Mouse (Mus musculus): ENCODE measurements at regions not wholly inside any gene's neighbourhood (a gene's known extent, or its start where the extent isn't known, plus 50 kb on each side); places are given as distances from the start of the nearest gene placed in this dataset.

DNA sequence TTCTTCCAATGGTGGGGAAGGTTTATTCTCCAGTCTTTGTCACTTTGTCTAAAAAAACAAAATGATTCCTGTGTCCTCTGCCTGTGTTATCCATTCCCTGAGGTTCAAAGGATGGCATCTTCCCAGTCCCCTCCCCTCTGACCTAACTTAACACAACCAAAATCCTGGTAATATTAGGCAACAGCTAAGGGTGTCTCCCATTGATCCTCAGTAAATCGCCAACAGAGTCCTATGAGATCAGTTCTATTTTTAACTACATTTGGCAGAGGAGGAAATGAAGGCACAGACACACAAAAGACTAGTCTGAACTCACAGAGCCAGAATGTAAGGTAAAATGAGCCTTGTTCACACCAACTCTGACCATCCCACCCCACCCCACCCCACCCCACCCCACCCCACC lies 228.8 kb downstream of the Sp3 start:
- DNase-seq (ENCODE audit: low spot score in 2 of 2), result no peak

DNA sequence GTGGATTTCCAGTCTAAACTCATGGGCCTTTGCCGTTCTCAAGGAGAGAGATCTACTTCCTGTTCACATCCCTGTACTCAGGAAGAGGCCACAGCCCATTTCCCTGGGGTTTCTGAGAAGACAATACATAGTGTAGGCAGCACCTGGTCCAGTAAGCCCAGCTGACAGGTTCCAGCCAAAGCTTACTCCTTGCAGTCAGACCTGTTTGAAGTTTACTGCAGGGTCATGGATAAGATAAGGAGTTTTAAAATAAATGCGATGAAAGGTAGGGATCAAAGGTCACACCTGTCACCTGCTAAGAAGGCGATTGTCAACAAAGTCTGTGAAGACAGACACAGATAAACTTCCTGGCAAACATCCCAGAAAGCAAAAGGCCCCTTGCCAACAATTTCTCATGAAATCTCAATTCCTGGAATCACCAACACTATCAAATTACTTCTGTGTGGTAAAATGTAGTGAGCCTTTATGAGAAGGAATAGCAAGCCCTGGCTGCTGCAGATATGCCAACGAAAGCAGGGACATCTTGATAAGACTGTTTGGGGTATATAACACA lies 227.5 kb downstream of the Sp3 start:
- no peak for DNase-seq (ENCODE audit: low spot score in 2 of 2)

DNA sequence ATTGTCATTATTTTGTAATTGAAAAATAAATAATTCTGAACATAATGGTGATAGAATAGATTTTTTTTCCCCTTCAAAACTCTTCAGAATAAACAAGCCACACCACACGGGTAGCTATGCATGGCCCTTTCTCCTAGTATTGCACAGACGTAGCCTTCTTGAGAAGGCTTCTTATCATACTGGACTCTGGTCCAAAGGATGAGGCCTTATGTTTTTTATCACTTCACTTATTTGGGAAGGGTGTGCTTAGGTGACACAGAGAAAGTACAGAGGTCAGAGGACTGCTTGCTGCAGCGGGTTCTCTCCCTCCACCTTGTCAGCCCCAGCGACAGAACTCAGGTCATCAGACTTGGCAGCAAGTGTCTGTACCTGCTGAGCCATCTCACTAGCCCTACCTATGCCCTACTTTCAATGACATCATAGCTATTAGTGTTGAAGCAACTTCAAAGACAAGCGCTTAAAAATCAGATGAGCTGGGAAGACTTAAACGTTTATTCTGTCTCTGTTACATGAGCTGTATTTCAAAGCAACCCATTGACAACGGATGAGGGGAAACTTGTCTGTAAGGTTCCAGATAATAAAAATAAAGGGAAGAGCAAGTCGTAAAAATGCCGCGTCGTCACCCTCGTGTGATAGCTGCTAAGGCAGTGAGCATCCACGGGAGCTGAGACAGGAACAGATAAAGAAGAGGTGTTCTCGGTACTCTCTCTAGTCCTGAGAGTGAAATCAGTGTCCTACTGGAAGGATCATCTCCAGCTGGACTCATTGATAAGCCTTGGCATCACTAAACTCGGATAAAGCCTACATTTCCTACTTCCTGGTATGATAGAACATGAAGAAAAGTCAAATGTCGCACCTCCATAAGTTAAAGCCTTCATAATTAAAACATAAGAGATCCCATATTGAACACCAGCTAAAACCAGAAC lies 226.2 kb downstream of the Sp3 start:
- no peak for DNase-seq (ENCODE audit: low spot score in 2 of 2)

DNA sequence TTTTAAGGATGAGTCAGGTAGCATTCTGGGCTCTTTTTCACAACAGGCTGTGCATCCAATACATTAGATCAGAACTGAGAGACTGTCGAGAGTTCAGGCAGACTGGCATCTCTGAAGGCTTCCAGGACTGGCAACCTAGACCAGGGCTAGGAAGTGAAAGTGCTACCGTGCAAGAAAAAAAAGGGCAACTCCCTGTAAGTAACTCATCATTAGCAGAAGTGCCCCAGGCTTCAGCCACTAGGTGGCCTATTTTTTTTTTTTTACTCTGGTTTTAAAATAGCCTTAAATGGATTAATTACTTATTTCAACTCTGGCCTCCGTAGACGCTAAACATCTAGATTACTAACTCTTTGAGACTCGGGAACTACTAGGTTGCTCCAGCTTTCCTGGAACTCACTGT lies 216.8 kb downstream of the Sp3 start:
- no peak for DNase-seq (ENCODE audit: low spot score in 2 of 2)

DNA sequence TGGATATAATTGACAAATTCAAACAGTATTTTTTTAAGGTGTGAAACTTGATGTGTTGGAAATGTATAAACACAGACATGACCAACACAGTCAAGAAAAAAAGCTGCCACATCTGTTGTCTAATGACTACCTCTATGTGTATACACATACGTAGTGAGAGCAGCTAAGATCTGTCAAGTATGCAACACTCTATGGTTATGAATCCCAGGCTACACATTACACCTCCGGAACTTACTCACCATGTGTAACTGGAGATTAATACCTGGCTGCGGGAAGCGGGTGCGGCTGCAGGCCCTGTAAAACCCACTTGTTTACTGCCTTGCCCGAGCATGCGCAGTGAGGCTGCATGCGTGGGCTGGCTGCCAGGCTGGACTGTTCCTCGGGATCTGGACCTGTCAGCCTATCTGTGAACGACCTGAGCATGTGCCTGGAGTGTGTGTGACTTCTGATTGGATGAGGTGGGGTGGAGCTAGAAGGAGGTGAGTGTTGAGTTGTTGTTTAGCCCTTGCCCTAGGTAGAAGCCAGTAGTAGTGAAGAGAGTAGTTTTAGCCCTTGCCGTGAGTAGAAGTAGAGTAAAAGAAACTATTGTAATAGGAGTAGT lies 211.1 kb downstream of the Sp3 start:
- no peak for DNase-seq (ENCODE audit: low spot score in 2 of 2)

DNA sequence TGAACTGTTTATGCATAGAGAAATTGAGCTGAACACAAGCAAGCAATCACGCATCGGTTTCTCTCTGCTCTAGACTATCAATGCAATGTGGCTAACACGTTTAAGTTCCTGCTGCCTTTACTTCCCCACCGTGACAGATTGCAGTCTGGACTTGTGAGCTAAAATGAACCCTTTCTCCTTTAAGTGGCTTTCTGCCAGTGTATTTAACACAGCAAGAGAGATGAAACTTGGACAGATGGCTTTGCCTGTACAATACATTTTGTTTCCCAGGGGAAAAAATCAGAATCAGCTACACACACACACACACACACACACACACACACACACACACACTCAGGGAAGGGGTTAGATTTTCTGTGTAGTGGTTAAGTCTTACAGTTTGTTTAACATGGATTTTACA lies 206.8 kb downstream of the Sp3 start:
- DNase-seq (ENCODE audit: low spot score in 2 of 2), result no peak

DNA sequence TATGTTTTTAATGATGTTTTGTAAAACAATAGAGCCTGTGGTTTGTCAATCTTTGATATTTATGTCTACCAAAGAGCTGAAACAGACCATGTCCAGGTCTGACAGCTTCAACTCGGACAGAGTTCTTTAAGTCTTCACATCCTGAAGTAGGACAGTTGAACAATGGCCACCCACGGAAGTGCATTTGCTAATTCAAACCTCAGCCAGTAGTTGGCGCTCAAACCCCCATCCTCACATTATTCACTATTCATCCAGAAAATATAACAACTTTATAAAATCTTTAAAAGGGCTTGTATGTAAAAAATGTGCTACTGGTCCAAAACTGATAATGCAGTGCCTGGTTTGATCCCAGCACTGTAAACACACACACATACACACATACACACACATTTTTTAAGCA lies 202.9 kb downstream of the Sp3 start:
- DNase-seq (ENCODE audit: low spot score in 2 of 2), result no peak

DNA sequence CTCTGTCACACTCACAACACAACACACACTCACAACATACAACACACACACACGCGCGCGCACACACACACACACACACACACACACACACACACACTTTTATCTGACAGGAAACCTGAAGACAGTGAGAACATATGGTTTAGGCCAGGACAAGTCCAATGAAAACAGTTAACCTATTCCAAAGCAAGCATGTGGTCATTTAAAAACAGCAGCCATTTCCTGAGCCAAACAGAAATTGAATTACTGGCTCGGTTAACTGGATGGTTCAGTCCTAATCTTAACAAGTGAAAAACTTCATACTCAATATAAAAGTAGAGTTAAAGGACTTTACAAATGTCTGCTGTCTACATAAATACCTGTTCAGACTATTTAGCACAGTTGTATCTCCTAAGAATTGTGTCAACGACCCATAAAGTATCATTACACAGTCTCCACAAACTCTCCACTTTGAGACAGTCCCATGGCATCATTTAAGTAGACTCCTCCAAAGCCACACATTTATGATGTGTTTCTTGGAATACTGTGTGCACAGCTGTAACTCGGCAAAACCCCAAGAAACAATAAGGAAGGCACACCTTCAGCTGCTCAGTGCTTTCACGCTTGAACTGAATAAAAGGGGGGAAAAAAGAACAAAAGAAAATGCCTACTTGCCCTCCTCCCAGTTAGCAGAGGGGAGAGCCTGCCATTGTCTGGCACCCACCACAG lies 202.3 kb downstream of the Sp3 start:
- no peak for DNase-seq (ENCODE audit: low spot score in 2 of 2)

DNA sequence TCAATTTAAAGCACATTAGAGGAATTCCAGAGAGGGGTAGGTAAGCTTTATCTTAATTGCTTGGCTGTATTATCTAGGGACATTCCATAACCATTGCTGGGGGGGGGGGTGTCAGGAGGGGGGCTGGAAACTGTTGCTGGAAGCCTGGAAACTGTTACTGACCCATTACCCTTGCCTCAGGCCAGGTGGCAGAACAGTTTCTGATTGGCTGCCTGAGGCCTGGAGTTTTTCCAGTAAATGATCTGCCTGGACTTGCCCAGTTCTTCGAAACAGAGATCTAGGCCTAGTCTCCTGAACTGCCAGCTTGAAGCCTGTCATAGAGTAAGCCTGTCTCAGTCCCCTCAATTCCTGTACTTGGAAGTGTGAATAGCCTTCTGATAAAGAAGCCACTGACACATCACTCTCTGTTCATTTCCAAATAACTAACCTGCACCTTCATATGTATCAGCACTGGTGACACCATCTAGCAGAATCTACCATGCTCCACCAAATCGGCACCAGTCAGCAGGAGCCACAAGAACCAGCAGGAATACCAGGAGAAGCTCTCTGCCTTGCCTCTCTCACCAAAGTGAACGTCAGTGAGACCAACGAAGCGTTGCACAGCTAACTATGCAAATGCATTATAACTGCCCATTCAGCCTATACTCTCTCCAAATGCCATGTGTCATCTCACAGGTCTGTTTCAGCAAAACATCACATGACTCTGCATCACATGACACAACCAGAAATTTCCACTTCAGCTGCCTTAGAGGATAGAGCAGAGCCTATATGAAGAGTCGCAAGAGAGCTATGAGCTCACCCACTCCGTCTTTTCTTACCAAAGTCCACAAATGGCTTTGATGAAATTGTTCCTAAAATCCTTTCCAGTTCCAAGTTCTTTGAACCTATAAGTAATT lies 200.7 kb downstream of the Sp3 start:
- no peak for DNase-seq (ENCODE audit: low spot score in 2 of 2)

DNA sequence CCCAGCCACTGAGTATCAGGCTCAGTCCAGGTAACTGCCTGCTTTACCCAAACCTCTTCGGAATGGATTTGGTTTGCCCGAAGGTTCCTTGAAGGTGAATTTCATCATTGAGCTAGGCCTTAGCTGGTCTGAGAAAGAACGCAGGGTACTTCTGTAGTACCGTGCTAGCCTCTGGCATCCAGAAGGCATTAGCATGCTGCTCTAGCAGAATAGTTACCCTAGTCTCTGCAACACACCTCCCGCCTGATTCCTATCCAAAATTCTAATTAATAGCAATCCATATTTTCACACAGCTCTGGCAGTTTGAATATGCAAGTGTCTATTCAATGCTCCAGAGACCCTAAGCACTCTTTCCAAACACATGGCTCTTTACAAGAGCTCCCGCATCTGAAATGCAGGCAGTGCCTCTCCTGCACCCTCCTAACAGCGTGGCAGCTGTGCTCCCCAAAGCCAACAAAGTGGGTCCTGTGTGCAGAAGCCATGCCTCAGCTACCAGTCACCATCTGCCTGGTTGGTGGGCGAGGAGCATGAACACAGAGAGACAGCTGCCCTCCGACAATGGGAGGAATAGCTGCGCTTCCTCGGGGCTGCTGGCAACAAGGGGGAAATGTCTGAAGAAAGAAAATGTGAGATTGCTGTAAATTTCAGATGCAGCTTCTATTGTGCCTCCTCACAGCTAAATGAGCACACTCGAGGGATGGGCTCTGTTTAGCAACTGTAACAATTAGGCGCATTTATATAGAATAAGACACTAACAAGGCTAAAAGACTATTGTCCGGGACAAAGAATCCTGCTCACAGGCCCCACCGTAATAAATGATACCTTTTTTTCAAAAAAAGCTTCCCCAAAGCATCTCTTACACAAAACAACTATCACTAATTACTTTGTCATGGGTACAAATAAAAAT lies 198.6 kb downstream of the Sp3 start:
- DNase-seq (ENCODE audit: low spot score in 2 of 2), result peak; percentile 19 to 30

DNA sequence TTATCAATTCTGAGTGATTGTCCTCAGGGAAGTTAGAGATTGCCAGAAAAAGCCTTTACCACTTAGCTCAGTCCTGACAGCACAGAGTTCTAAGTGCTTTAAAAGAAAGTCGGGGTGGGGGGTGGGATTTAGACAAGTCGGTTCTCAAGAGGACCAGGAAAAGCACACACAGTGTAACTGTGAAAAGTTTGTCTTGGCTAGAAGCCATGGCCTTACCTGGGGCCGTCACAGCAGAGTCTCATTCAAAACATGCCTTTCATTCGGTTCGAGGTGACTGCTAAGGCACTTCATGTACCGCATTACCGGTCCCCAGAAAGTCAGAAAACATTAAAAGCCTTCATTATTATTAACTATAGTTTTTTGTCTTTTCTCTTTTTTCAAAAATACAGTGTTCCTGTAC lies 197.9 kb downstream of the Sp3 start:
- DNase-seq (ENCODE audit: low spot score in 2 of 2), result no peak

DNA sequence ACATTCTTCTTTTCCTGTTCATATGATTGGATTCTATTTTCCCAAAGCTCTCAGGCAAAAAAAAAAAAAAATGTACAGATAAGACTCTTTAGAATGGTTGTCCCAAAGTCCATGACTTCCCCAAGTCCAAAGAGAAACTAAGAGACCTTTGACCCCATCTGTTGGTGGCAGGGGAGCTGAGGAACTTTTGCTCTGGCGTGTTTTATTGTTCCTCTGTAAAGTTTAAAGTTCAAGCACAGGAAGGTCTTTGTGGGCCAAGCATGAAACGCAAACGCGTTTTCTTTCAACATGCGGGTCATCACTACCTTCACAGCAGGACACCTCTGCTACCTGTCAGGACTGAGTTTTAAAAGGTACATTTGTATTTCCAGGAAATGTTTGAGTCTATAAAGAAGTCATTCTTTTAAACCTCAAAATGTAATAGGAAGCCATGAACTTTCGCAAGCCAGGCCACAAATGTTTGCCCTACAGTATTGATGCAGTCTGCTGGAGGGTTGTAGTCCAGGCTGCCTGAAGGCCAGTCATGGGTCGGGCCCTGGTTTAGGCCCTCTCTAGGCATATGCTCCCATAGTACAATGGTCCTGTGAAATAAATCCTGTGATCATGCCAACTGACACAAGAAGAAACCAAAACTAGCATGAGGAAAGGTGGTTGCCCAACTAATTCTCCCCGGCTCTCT lies 194.7 kb downstream of the Sp3 start:
- no peak for DNase-seq (ENCODE audit: low spot score in 2 of 2)

DNA sequence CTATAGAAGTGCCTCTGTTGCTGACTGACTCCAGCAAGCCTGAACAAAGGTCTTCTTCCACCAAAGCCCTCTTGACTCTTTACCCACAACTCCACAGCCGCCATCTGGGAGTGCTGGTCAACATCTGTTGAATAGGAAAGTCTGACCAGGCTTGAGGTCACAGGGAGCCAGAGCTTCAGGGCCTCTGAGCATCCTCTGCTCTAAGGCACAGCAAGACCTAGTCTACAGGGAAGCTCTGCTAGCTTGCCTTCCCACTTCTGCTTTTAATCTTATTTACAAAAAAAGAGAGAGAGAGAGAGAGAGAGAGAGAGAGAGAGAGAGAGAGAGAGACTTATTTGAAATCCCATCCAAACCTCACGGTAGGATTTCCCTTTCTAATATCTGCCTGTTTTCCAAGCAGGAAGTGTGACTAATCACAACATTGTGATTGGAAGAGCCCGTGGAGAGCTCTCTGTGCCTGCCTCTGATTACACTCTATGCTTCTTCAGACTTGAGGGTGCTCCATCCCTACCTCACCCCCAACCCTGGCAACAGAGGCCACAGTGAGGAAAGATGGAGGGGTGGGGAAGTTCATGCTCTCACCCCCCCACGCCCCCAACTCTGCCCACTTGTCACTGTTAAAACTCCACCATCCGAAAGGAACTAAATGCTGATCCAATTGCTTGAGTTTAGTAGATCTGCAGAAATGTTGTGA lies 194.1 kb downstream of the Sp3 start:
- DNase-seq (ENCODE audit: low spot score in 2 of 2), result no peak

DNA sequence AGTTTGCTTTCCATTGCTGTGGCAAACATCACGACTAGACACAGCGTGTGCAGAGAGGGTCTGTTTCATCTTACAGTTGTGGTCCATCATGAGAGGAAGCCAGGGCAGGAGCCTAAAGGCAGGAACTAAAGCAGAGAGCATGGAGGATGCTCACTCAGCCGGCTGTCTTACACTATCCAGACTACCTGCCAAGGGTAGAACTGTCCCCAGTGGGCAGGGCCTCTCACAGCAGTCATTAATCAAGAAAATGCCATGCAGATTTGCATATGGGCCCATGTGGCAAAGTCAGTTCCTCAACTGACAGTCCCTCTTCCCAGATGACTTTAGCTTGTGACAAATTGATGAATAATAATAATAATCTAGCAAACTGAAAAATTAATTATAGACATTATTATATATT lies 192.6 kb downstream of the Sp3 start:
- DNase-seq (ENCODE audit: low spot score in 2 of 2), result no peak

DNA sequence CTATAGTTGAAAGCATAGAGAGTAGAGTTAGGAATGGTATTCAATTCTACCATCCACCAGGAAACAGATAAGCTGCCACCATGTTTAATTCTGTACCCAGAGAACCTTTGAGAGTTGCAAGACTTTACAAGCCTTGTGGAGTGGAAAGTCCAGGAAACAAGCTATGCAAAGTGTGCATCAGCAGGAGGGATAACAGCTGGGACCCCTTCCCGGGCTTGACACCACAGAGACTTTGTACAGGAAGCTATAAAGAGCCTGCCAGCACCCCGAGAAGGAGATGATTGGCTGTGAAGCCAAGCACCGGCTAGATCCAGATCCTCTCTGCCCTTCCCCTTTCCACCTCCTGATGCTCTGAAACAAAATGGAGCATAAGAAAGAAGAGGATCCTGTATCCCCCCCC lies 188.8 kb downstream of the Sp3 start:
- no peak for DNase-seq (ENCODE audit: low spot score in 2 of 2)

DNA sequence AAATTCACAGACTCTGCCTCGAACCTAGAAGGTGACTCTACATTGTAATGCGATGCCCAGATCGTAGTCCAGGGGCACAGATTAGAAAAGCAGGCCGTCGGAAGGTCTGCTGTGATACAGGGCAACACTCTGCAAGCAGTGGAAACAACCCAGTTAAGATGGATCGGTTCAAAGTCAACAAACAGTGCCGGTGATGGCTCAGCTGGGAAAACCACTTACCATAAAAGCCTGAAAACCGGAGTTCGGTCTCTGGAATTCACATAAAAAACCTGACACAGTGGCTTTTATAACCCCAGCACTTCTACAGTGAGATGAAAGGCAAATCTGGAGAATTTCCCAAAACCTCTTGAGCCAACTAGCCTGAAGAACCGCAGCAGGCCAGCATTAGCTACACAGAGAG lies 186.8 kb downstream of the Sp3 start:
- no peak for DNase-seq (ENCODE audit: low spot score in 2 of 2)

DNA sequence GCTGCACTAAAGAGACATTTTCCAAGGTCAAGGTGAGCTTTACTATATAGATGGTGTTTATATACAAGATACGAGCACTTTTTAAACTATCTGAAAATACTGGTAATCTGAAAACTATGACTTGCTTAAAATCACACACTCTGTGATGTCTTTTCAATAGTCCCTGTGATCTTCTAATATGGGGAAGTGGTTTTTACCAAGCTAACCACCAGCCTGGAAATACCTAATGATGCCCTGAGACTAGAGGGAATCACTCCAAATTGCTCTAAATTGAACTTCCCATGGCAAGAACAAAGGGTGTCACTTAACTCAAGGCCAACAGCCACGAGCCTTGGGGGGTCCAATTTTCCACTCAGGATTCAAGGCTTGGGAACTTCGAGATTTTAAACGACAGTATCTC lies 185.7 kb downstream of the Sp3 start:
- no peak for DNase-seq (ENCODE audit: low spot score in 2 of 2)

DNA sequence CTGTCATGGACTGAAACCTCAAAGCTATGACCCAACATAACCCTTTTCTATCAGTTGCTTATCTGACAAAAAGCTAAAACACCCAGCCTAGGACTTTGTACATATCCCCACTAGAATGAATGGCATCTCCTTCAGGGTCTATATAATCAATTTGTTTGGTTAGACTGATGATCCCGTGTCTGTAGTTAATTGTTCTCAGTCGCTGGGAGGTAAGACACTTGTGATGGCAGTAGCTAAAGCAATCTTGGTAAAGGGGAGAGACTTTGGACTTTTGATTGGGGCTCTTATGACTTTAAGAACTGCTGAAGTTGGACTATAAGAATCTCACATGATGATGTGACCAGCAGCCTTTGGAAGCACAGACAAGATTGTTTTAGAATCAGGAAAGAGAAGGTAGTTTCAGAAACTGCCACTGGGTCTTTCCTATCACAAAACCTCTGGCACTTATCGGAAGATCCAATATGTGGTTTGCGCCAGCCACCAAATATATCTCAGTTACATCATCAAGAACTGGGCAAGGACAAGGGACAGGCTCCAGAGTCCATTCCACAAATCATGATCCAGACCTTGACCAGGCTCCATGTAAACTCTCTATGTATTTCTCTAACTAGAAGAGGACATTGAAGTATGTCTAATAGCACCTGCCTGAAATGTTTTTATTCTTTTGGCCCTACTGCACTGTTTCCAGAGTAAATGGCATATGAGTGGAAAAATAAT lies 183.1 kb downstream of the Sp3 start:
- no peak for DNase-seq (ENCODE audit: low spot score in 2 of 2)

DNA sequence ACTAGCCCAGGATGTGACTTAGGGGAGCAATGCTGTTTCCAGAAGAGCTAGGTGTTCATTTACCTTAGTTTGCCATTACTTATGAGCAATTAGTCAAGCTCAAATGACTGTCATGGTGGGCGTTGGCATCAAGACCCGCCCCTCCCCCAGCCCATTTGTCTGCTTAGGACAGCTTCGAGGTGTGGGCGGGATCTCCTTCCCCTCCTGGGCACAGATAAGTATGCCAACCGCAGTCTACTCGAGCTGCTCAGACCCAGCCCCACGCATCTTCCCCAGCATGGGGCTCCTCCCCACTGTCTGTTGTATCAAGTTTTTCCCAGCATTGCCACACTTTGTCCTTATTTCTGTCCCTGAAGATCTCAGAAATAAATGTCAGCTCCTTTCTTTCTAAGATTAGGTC lies 179.6 kb downstream of the Sp3 start:
- no peak for DNase-seq (ENCODE audit: low spot score in 2 of 2)

Measured in frontal cortex, postnatal 14 days (tissue).